11 mouse cellular contexts compared by ENCODE assay signal in the genomic region with DNA sequence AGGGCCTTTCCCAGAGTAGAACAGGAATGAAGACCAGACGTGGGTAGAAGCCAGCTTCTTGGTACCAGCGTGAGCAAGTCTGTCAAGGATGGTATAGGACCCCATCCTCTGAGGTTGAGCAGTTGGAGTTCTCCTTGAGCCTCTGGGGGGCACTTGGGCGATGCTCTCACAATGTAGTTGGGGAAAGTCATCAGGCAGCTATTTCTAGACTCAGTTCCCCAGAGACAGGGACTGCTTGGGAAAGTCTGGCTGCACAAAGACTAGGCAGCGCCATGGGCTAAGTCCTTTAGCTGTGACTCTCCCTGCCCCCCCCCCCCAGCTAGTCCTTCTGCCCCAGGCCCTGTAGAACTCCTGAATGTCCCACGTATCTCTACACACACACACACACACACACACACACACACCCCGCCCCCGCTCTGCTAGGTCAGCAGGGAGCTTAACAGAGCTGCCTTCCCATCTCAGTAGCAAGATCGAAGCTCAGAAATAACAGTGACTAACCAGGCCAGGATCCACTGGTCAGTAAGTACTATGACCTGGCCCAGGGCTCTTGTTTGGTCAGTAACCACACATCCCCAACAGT. TPM values are rescaled to one million over a fixed set of nuclear protein-coding genes. Genes with fewer than 3 reads are reported as not detected.
DNase-seq lines count a peak whose midpoint lies in the region; ATAC-seq lines count a peak whose summit lies in the region.
"Had no signal": no experiment of that assay in that cellular context is flagged by ENCODE, and none has a peak within 500 bp of the region (broad histone marks: within the 10 kb centered on the region; RNA-seq: fewer than 3 reads in every experiment).

No protein-coding gene starts in this region.

- H3K9me3 ChIP-seq in hindbrain, embryonic 10.5 days: no peaks in the 10 kb centered on the region
- no peaks in the 10 kb centered on the region for H3K9me3 ChIP-seq in hindbrain, embryonic 11.5 days (ENCODE audit: control insufficient read depth, low read length)
- H3K9me3 ChIP-seq in embryonic facial prominence, embryonic 12.5 days: no peaks in the 10 kb centered on the region
- H3K9me3 ChIP-seq in limb, embryonic 13.5 days: no peaks in the 10 kb centered on the region

- peaks cover 51% of the 10 kb centered on the region for H3K4me1 ChIP-seq in hindbrain, embryonic 10.5 days (replicated peaks)
- H3K4me1 ChIP-seq in hindbrain, embryonic 11.5 days (replicated peaks; ENCODE audit: control insufficient read depth, insufficient read depth, low read length): peaks cover 17% of the 10 kb centered on the region
- peaks cover 57% of the 10 kb centered on the region for H3K4me1 ChIP-seq in embryonic facial prominence, embryonic 12.5 days
- H3K4me1 ChIP-seq in limb, embryonic 13.5 days: peaks cover 66% of the 10 kb centered on the region

- peak overlapping the region; percentile 56; the same call in 1 of the 2 replicates for H3K27ac ChIP-seq in hindbrain, embryonic 10.5 days
- H3K27ac ChIP-seq in hindbrain, embryonic 11.5 days (ENCODE audit: low read depth, low read length): no peak overlapping the region
- H3K27ac ChIP-seq in embryonic facial prominence, embryonic 12.5 days: peak overlapping the region; percentile 67; the same call in 1 of the 2 replicates
- H3K27ac ChIP-seq in limb, embryonic 13.5 days: peak overlapping the region; percentile 72; the same call in 1 of the 2 replicates

- H3K9ac ChIP-seq in hindbrain, embryonic 11.5 days (ENCODE audit: low read depth, low read length): no peak overlapping the region
- no peak overlapping the region for H3K9ac ChIP-seq in embryonic facial prominence, embryonic 12.5 days
- H3K9ac ChIP-seq in limb, embryonic 13.5 days: no peak overlapping the region

- no peak for ATAC-seq in hindbrain, embryonic 11.5 days (ENCODE audit: low FRiP score)
- ATAC-seq in embryonic facial prominence, embryonic 12.5 days (ENCODE audit: insufficient number of reproducible peaks, insufficient read depth, low FRiP score, low TSS enrichment): no peak
- ATAC-seq in limb, embryonic 13.5 days (ENCODE audit: low FRiP score, low read depth): no peak
- no peak for ATAC-seq in megakaryocyte-erythroid progenitor cell, adult 5-6 weeks (replicated peaks; ENCODE audit: low FRiP score, low TSS enrichment, poor library complexity, severe bottlenecking)
- no peak for ATAC-seq in frontal cortex, adult (ENCODE audit: low TSS enrichment)

- WGBS in hindbrain, embryonic 10.5 days: 65% methylated on average over 8 of the region's 8 CpGs
- 68% methylated on average over 8 of the region's 8 CpGs for WGBS in hindbrain, embryonic 11.5 days
- 48% methylated on average over 8 of the region's 8 CpGs for whole genome bisulfite sequencing in embryonic facial prominence, embryonic 12.5 days
- WGBS in limb, embryonic 13.5 days: 55% methylated on average over 8 of the region's 8 CpGs

- no peak overlapping the region for H3K4me2 ChIP-seq in hindbrain, embryonic 11.5 days (replicated peaks; ENCODE audit: low read depth, low read length)
- no peak overlapping the region for H3K4me2 ChIP-seq in embryonic facial prominence, embryonic 12.5 days (replicated peaks)
- 0 out of 2 replicates have a peak overlapping the region, but pooled peaks have one; percentile 2 for H3K4me2 ChIP-seq in limb, embryonic 13.5 days (replicated peaks)

- DNase-seq in hindbrain, embryonic 10.5 days (ENCODE audit: low spot score): no peak
- no peak for DNase-seq in hindbrain, embryonic 11.5 days (ENCODE audit: low spot score)
- DNase-seq in 3134 (ENCODE audit: extremely low read depth, insufficient read length, low spot score): peak; percentile 71
- no peak for DNase-seq in spleen, postnatal 36 days (ENCODE audit: low spot score in 2 of 2)
- DNase-seq: cerebellum, adult 9-10 months; right cerebral cortex, postnatal 14 days had no signal

- H3K4me3 ChIP-seq in hindbrain, embryonic 10.5 days: no peak overlapping the region
- H3K4me3 ChIP-seq in hindbrain, embryonic 11.5 days (ENCODE audit: low read depth, low read length): no peak overlapping the region
- no peak overlapping the region for H3K4me3 ChIP-seq in embryonic facial prominence, embryonic 12.5 days
- no peak overlapping the region for H3K4me3 ChIP-seq in limb, embryonic 13.5 days

- peaks cover 33% of the 10 kb centered on the region for H3K36me3 ChIP-seq in hindbrain, embryonic 10.5 days
- no peaks in the 10 kb centered on the region for H3K36me3 ChIP-seq in hindbrain, embryonic 11.5 days (ENCODE audit: control insufficient read depth, insufficient read depth, low read length)
- H3K36me3 ChIP-seq in embryonic facial prominence, embryonic 12.5 days: peaks cover 27% of the 10 kb centered on the region
- peaks cover 28% of the 10 kb centered on the region for H3K36me3 ChIP-seq in limb, embryonic 13.5 days
- H3K36me3 ChIP-seq: G1E had no signal

- no peaks in the 10 kb centered on the region for H3K27me3 ChIP-seq in hindbrain, embryonic 10.5 days (ENCODE audit: insufficient read depth, poor library complexity, severe bottlenecking)
- H3K27me3 ChIP-seq in hindbrain, embryonic 11.5 days (ENCODE audit: control insufficient read depth, insufficient read depth, low read length): no peaks in the 10 kb centered on the region
- no peaks in the 10 kb centered on the region for H3K27me3 ChIP-seq in embryonic facial prominence, embryonic 12.5 days
- no peaks in the 10 kb centered on the region for H3K27me3 ChIP-seq in limb, embryonic 13.5 days

RNA-seq across cellular contexts. Expression of a gene that starts 3.4 kb away (rescaled TPM):
- polyA plus RNA-seq in hindbrain, embryonic 10.5 days (2016; fragmentation: Nextera tagmentation; extraction: Ambion mirVana): 10.8 and 13.0 TPM in 2 replicates
- polyA plus RNA-seq in hindbrain, embryonic 11.5 days (2014; fragmentation: Nextera tagmentation; extraction: Ambion mirVana): 5.7 and 6.1 TPM in 2 replicates
- polyA plus RNA-seq in embryonic facial prominence, embryonic 12.5 days (2016; fragmentation: Nextera tagmentation; extraction: Ambion mirVana): 11.6 and 12.4 TPM in 2 replicates
- 8.5 and 8.6 TPM in 2 replicates for polyA plus RNA-seq in limb, embryonic 13.5 days (2015; fragmentation: Nextera tagmentation; extraction: Ambion mirVana)
- 29.6 and 30.1 TPM in 2 replicates for total RNA-seq in megakaryocyte-erythroid progenitor cell, adult 5-6 weeks (2014; fragmentation: Nextera tagmentation)
- 3.0 and 5.7 TPM in 2 replicates for total RNA-seq in megakaryocyte-erythroid progenitor cell, adult 5-6 weeks (2017)

RNA-seq across cellular contexts. Expression of a gene that starts 37.5 kb away (rescaled TPM):
- not detected in 2 replicates for polyA plus RNA-seq in hindbrain, embryonic 10.5 days (2016; fragmentation: Nextera tagmentation; extraction: Ambion mirVana)
- not detected in 2 replicates for polyA plus RNA-seq in hindbrain, embryonic 11.5 days (2014; fragmentation: Nextera tagmentation; extraction: Ambion mirVana)
- polyA plus RNA-seq in embryonic facial prominence, embryonic 12.5 days (2016; fragmentation: Nextera tagmentation; extraction: Ambion mirVana): not detected in 2 replicates
- not detected in 2 replicates for polyA plus RNA-seq in limb, embryonic 13.5 days (2015; fragmentation: Nextera tagmentation; extraction: Ambion mirVana)
- total RNA-seq in megakaryocyte-erythroid progenitor cell, adult 5-6 weeks (2014; fragmentation: Nextera tagmentation): not detected in 2 replicates
- not detected in 2 replicates for total RNA-seq in megakaryocyte-erythroid progenitor cell, adult 5-6 weeks (2017)
- total RNA-seq: G1E had no signal
- polyA plus RNA-seq: G1E had no signal

RNA-seq across cellular contexts. Expression of a gene that starts 43.8 kb away (rescaled TPM):
- not detected in 2 replicates for polyA plus RNA-seq in hindbrain, embryonic 10.5 days (2016; fragmentation: Nextera tagmentation; extraction: Ambion mirVana)
- polyA plus RNA-seq in hindbrain, embryonic 11.5 days (2014; fragmentation: Nextera tagmentation; extraction: Ambion mirVana): not detected in 2 replicates
- polyA plus RNA-seq in embryonic facial prominence, embryonic 12.5 days (2016; fragmentation: Nextera tagmentation; extraction: Ambion mirVana): not detected in 2 replicates
- polyA plus RNA-seq in limb, embryonic 13.5 days (2015; fragmentation: Nextera tagmentation; extraction: Ambion mirVana): not detected in 2 replicates
- not detected in 2 replicates for total RNA-seq in megakaryocyte-erythroid progenitor cell, adult 5-6 weeks (2014; fragmentation: Nextera tagmentation)
- total RNA-seq in megakaryocyte-erythroid progenitor cell, adult 5-6 weeks (2017): not detected in 2 replicates
- total RNA-seq: G1E had no signal
- polyA plus RNA-seq: G1E had no signal

RNA-seq across cellular contexts. Expression of a gene that starts 55.4 kb away (rescaled TPM):
- polyA plus RNA-seq in hindbrain, embryonic 10.5 days (2016; fragmentation: Nextera tagmentation; extraction: Ambion mirVana): not detected in 2 replicates
- polyA plus RNA-seq in hindbrain, embryonic 11.5 days (2014; fragmentation: Nextera tagmentation; extraction: Ambion mirVana): not detected in 2 replicates
- polyA plus RNA-seq in embryonic facial prominence, embryonic 12.5 days (2016; fragmentation: Nextera tagmentation; extraction: Ambion mirVana): not detected in 2 replicates
- polyA plus RNA-seq in limb, embryonic 13.5 days (2015; fragmentation: Nextera tagmentation; extraction: Ambion mirVana): not detected in 2 replicates
- total RNA-seq in megakaryocyte-erythroid progenitor cell, adult 5-6 weeks (2014; fragmentation: Nextera tagmentation): not detected in 2 replicates
- 5.1 TPM in 1 of 2 replicates, not detected in the other for total RNA-seq in megakaryocyte-erythroid progenitor cell, adult 5-6 weeks (2017)
- total RNA-seq: G1E had no signal
- polyA plus RNA-seq: G1E had no signal
